Mouse (Mus musculus) C3H10T1/2 (cell line): ENCODE data around the gene 6030498E09Rik. TPM values are rescaled to one million over a fixed set of nuclear protein-coding genes. Genes with fewer than 3 reads are reported as not detected.

Experiments
- polyA plus RNA-seq, 2 experiments: library from polyadenylated mRNA; unstranded; fragments of >200 nt; fragmentation: generic; extraction: Trizol; gene quantifications; one replicate each; pipeline ENCODE4 v1.2.1; 2012; ENCODE audit warnings: missing spikeins in 2 of 2

Gene 6030498E09Rik
- polyA plus RNA-seq, result not detected

GRCm38 (mm10) chrX:38772478-38772877 is at the start of gene 6030498E09Rik:
TSS of gene 6030498E09Rik (plus strand) at chrX:38772671.

Other genes starting within 250 kb of the 6030498E09Rik start
- gene Cul4b, start 196.5 kb upstream of the 6030498E09Rik start, polyA plus RNA-seq, result 1 to 10 TPM in 1 of 2 experiments, under 1 TPM in 1; 0.64 to 5.5 TPM
- gene Mcts1, start 172.1 kb upstream of the 6030498E09Rik start, polyA plus RNA-seq, result 10 to 100 TPM in 1 of 2 experiments, 1 to 10 TPM in 1; 4.2 to 20.3 TPM
- gene C1galt1c1, start 137.6 kb upstream of the 6030498E09Rik start, polyA plus RNA-seq, result 1 to 10 TPM in 1 of 2 experiments, under 1 TPM in 1; 0.27 to 6.7 TPM